Mouse (Mus musculus): ENCODE data around the gene Tll1. TPM values are rescaled to one million over a fixed set of nuclear protein-coding genes. Genes with fewer than 3 reads are reported as not detected.

Tll1 gene
- polyA plus RNA-seq, 1 experiment from 2014 or later: 0.60 TPM

DNA sequence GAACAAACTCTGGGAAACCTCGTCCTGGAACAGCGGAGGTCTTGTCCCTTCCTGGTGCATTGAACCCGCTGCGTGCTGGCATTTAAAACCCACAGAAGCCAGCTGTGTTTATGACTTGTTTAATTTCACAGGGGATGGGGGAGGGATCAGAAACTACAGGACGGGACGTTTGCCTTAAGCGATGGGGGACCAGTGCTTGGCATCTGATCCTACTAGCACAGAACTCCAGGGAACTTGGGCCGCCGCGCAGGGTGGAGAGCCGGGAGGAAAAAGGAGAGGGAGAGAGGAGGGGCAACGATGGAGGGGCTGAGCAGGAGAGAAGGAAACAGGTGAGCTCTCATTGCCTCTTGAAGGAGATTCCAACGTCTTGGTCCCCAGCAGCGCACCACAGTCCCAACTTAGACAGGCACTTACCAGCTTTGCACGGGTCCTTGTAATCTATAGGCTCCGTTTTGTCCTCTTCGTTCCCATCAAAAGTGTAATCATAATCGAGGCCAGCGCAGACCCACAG, 1.2 kb downstream of the Tll1 start:
- Histone ChIP-seq H3K27ac (ENCODE audit: low read length) (no peak overlapping the region), H3K4me3 (ENCODE audit: low read length) (peak overlapping the region; percentile 62), H3K9ac (ENCODE audit: low read depth, low read length) (peak overlapping the region; percentile 69), H3K9me3 (ENCODE audit: control insufficient read depth, low read length) (no peaks in the 10 kb centered on the region), H3K4me2 (ENCODE audit: low read depth, low read length) (peak overlapping the region; percentile 96), H3K4me1 (ENCODE audit: control insufficient read depth, insufficient read depth, low read length) (peaks cover 8% of the 10 kb centered on the region), H3K27me3 (replicated peaks; ENCODE audit: control insufficient read depth, insufficient read depth, low read length) (no peaks in the 10 kb centered on the region), H3K36me3 (ENCODE audit: control insufficient read depth, insufficient read depth, low read length) (no peaks in the 10 kb centered on the region)
- under 1% methylated on average over 19 of the region's 19 CpGs for WGBS
- peak; percentile 47 for ATAC-seq

DNA sequence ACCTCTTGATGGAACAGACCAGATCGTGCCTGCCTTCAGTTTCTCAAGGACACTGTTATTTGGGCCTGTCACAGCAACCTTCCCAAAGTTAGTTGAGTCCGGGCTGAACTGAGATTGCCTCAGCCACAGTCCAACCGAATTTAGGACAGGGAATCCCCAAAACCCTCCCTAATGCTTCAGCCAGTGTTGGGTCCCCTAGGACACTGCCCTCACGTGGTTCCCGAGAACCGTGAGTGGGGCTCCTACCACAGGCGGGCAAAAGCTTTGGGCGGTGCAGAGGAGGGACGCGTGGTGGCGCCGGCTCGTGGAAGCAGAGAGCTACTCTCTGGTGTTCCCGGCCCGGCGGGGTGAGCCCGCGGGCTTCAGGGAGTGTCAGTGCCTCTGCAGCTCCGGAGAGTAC, 1.9 kb downstream of the Tll1 start:
- Histone ChIP-seq H3K9ac (ENCODE audit: low read depth, low read length) (no peak overlapping the region), H3K9me3 (ENCODE audit: control insufficient read depth, low read length) (no peaks in the 10 kb centered on the region), H3K4me2 (ENCODE audit: low read depth, low read length) (peak overlapping the region; percentile 96), H3K4me3 (ENCODE audit: low read length) (peak overlapping the region; percentile 62), H3K4me1 (ENCODE audit: control insufficient read depth, insufficient read depth, low read length) (peaks cover 8% of the 10 kb centered on the region), H3K36me3 (ENCODE audit: control insufficient read depth, insufficient read depth, low read length) (no peaks in the 10 kb centered on the region), H3K27ac (ENCODE audit: low read length) (no peak overlapping the region), H3K27me3 (replicated peaks; ENCODE audit: control insufficient read depth, insufficient read depth, low read length) (no peaks in the 10 kb centered on the region)
- ATAC-seq: peak; percentile 72
- WGBS: 4% methylated on average over 19 of the region's 19 CpGs

DNA sequence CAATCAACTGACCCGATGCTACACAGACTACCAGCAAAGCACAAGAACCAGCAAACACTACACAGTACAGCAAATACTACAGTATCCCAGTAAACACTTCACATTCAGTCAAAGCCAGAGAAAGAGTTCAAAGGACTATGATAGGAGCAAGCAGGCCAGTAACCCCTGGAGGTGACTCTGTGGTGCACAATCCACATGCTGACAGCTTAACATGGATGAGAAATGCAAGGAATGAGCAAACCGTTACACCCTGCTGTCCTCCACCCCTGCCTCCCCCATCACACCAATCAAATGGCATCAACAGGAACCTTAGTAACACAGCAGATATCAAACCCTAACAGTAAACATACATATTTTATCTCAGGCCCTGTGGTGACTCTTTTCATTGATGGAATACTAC, 7.7 kb downstream of the Tll1 start:
- no peak for ATAC-seq
- no peaks in the 10 kb centered on the region for H3K36me3 ChIP-seq (ENCODE audit: control insufficient read depth, insufficient read depth, low read length)
- no peaks in the 10 kb centered on the region for H3K27me3 ChIP-seq (replicated peaks; ENCODE audit: control insufficient read depth, insufficient read depth, low read length)
- no peak overlapping the region for H3K9ac ChIP-seq (ENCODE audit: low read depth, low read length)
- H3K4me2 ChIP-seq (ENCODE audit: low read depth, low read length): no peak overlapping the region
- no peak overlapping the region for H3K4me3 ChIP-seq (ENCODE audit: low read length)
- 81% methylated on average over 2 of the region's 2 CpGs for WGBS
- no peaks in the 10 kb centered on the region for H3K9me3 ChIP-seq (ENCODE audit: control insufficient read depth, low read length)
- no peak overlapping the region for H3K27ac ChIP-seq (ENCODE audit: low read length)
- no peaks in the 10 kb centered on the region for H3K4me1 ChIP-seq (ENCODE audit: control insufficient read depth, insufficient read depth, low read length)

DNA sequence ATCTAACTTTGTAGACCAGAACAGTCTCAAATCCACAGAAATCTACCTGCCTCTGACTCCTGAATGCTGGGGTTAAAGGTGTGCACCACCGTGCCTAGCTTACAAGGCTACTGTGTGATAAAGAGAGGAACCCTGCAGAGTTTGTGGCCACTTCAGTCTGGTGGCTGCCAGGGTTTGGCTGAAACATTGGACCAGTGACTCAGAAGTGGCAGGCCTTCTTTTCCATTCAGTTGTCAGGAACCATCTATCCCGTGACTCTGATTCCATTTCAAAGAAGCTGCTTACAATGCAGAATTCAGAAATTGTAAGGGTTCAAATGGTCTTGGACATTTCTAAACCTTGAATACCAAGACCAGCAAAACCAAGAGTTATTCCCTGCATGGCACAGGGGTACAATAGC, 12.7 kb downstream of the Tll1 start:
- Histone ChIP-seq H3K36me3 (ENCODE audit: control insufficient read depth, insufficient read depth, low read length) (no peaks in the 10 kb centered on the region), H3K4me3 (ENCODE audit: low read length) (no peak overlapping the region), H3K4me1 (ENCODE audit: control insufficient read depth, insufficient read depth, low read length) (no peaks in the 10 kb centered on the region), H3K9ac (ENCODE audit: low read depth, low read length) (no peak overlapping the region), H3K27me3 (replicated peaks; ENCODE audit: control insufficient read depth, insufficient read depth, low read length) (no peaks in the 10 kb centered on the region), H3K9me3 (ENCODE audit: control insufficient read depth, low read length) (no peaks in the 10 kb centered on the region), H3K27ac (ENCODE audit: low read length) (no peak overlapping the region), H3K4me2 (ENCODE audit: low read depth, low read length) (no peak overlapping the region)
- 70% methylated on average over 2 of the region's 2 CpGs for WGBS
- ATAC-seq: no peak

- 77% methylated on average over 2 of the region's 2 CpGs for WGBS
- Histone ChIP-seq H3K27me3 (replicated peaks; ENCODE audit: control insufficient read depth, insufficient read depth, low read length) (no peaks in the 10 kb centered on the region), H3K36me3 (ENCODE audit: control insufficient read depth, insufficient read depth, low read length) (no peaks in the 10 kb centered on the region), H3K4me1 (ENCODE audit: control insufficient read depth, insufficient read depth, low read length) (no peaks in the 10 kb centered on the region), H3K9me3 (ENCODE audit: control insufficient read depth, low read length) (no peaks in the 10 kb centered on the region), H3K4me2 (ENCODE audit: low read depth, low read length) (no peak overlapping the region), H3K27ac (ENCODE audit: low read length) (no peak overlapping the region), H3K4me3 (ENCODE audit: low read length) (no peak overlapping the region), H3K9ac (ENCODE audit: low read depth, low read length) (no peak overlapping the region)
- ATAC-seq: no peak
These were observed 18.2 kb downstream of the Tll1 start for GRCm38 (mm10) chr8:64187881-64188280.

DNA sequence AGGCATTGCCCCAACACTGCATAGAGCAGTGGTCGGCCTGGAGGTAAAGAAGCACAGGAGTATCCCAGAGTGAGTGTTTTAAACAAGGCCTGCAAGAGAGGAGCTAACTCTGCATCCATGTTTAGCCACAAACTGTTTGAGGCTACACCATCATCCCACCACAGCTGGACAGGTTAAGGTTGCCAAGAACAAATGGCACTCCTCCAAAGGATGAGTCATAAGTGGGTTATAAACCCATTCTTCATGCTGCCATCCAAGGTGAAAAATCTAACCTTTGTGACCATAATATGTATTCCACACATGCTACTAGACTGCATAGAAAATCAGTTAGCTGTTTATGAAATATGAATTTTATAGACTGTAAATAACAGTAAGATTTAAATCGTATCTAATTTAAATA, 29.1 kb downstream of the Tll1 start:
- no peak for ATAC-seq
- 75% methylated on average over 2 of the region's 2 CpGs for WGBS
- H3K27me3 ChIP-seq (replicated peaks; ENCODE audit: control insufficient read depth, insufficient read depth, low read length): no peaks in the 10 kb centered on the region

GRCm38 (mm10) chr8:64174916-64175315, 31.2 kb downstream of the Tll1 start:
- Histone ChIP-seq H3K4me1 (ENCODE audit: control insufficient read depth, insufficient read depth, low read length) (no peaks in the 10 kb centered on the region), H3K36me3 (ENCODE audit: control insufficient read depth, insufficient read depth, low read length) (no peaks in the 10 kb centered on the region), H3K4me3 (ENCODE audit: low read length) (no peak overlapping the region), H3K27me3 (replicated peaks; ENCODE audit: control insufficient read depth, insufficient read depth, low read length) (no peaks in the 10 kb centered on the region), H3K9me3 (ENCODE audit: control insufficient read depth, low read length) (no peaks in the 10 kb centered on the region), H3K9ac (ENCODE audit: low read depth, low read length) (no peak overlapping the region), H3K27ac (ENCODE audit: low read length) (no peak overlapping the region), H3K4me2 (ENCODE audit: low read depth, low read length) (no peak overlapping the region)
- ATAC-seq: no peak
- 80% methylated on average over 3 of the region's 3 CpGs for WGBS

More for the DNA sequence above, 29.1 kb downstream of the Tll1 start:
- H3K4me3 ChIP-seq (ENCODE audit: low read length): no peak overlapping the region
- H3K27ac ChIP-seq (ENCODE audit: low read length): no peak overlapping the region
- no peaks in the 10 kb centered on the region for H3K4me1 ChIP-seq (ENCODE audit: control insufficient read depth, insufficient read depth, low read length)
- no peaks in the 10 kb centered on the region for H3K9me3 ChIP-seq (ENCODE audit: control insufficient read depth, low read length)
- no peak overlapping the region for H3K4me2 ChIP-seq (ENCODE audit: low read depth, low read length)
- no peaks in the 10 kb centered on the region for H3K36me3 ChIP-seq (ENCODE audit: control insufficient read depth, insufficient read depth, low read length)
- H3K9ac ChIP-seq (ENCODE audit: low read depth, low read length): no peak overlapping the region

DNA sequence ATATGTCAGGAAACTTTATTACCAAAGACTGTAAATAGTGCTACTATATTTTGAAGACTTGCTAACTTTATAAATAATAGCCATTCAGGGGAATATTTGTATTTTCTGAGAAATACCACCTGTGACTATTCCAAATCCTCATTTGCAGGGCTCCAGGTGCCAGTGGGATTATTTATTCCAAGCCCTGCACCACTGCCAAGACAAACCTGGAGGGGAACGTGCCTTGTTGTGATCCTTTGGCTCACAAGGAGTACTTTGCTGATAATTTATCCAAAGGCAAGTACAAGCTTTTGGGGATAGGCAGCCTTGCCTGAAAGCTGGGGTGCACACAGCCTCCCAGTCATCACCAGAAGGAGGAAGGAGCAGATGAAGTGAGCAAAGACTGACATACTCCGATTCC, 32.3 kb downstream of the Tll1 start:
- no peaks in the 10 kb centered on the region for H3K9me3 ChIP-seq (ENCODE audit: control insufficient read depth, low read length)
- 70% methylated on average over 2 of the region's 2 CpGs for WGBS
- H3K27ac ChIP-seq (ENCODE audit: low read length): no peak overlapping the region
- no peaks in the 10 kb centered on the region for H3K4me1 ChIP-seq (ENCODE audit: control insufficient read depth, insufficient read depth, low read length)
- no peak overlapping the region for H3K9ac ChIP-seq (ENCODE audit: low read depth, low read length)
- ATAC-seq: no peak
- no peaks in the 10 kb centered on the region for H3K27me3 ChIP-seq (replicated peaks; ENCODE audit: control insufficient read depth, insufficient read depth, low read length)
- H3K36me3 ChIP-seq (ENCODE audit: control insufficient read depth, insufficient read depth, low read length): no peaks in the 10 kb centered on the region
- no peak overlapping the region for H3K4me3 ChIP-seq (ENCODE audit: low read length)
- no peak overlapping the region for H3K4me2 ChIP-seq (ENCODE audit: low read depth, low read length)

- H3K9ac ChIP-seq (ENCODE audit: low read depth, low read length): no peak overlapping the region
- 59% methylated on average over 9 of the region's 9 CpGs for WGBS
- H3K36me3 ChIP-seq (ENCODE audit: control insufficient read depth, insufficient read depth, low read length): no peaks in the 10 kb centered on the region
- H3K4me3 ChIP-seq (ENCODE audit: low read length): no peak overlapping the region
- H3K27ac ChIP-seq (ENCODE audit: low read length): no peak overlapping the region
- no peaks in the 10 kb centered on the region for H3K9me3 ChIP-seq (ENCODE audit: control insufficient read depth, low read length)
- no peak for ATAC-seq
- H3K27me3 ChIP-seq (replicated peaks; ENCODE audit: control insufficient read depth, insufficient read depth, low read length): no peaks in the 10 kb centered on the region
- H3K4me2 ChIP-seq (ENCODE audit: low read depth, low read length): no peak overlapping the region
- H3K4me1 ChIP-seq (ENCODE audit: control insufficient read depth, insufficient read depth, low read length): no peaks in the 10 kb centered on the region
These were observed 52.9 kb downstream of the Tll1 start for GRCm38 (mm10) chr8:64152899-64153891.

Measured in intestine, embryonic 16.5 days (tissue).